Mouse (Mus musculus) forebrain, embryonic 13.5 days (tissue): Measurements from ENCODE around the gene Lce1j. TPM values are rescaled to one million over a fixed set of nuclear protein-coding genes. Genes with fewer than 3 reads are reported as not detected.
"Not testable (repeated sequence)": the region's sequence is repeated elsewhere in the genome, so short reads cannot be mapped to it uniquely, and the experiment has no call there.

Source experiments
- ATAC-seq: fragments of 200-750 bp; cut with Nextera tagmentation; 2 replicates; pipeline ENCODE4 v1.8.0; 2017
- H3K27ac ChIP-seq: fragments of 300-500 bp; sonication (generic); 2 replicates; pipeline ENCODE4 v1.5.1; 2015; ENCODE audit warnings: inconsistent platforms, mild to moderate bottlenecking, moderate library complexity
- H3K27me3 ChIP-seq: fragments of 300-500 bp; sonication (generic); 2 replicates; pipeline ENCODE4 v1.6.1; 2015; ENCODE audit warnings: mild to moderate bottlenecking, inconsistent platforms
- H3K36me3 ChIP-seq: fragments of 300-500 bp; sonication (generic); 2 replicates; pipeline ENCODE4 v1.6.1; 2015; ENCODE audit warnings: mild to moderate bottlenecking, inconsistent platforms; ENCODE audit not compliant: poor library complexity, severe bottlenecking
- H3K4me1 ChIP-seq: fragments of 300-500 bp; sonication (generic); 2 replicates; pipeline ENCODE4 v1.6.1; 2015; ENCODE audit warnings: inconsistent platforms
- H3K4me2 ChIP-seq: fragments of 300-500 bp; sonication (generic); 2 replicates; pipeline ENCODE4 v1.6.1; 2015; ENCODE audit warnings: inconsistent platforms, mild to moderate bottlenecking, moderate library complexity
- H3K4me3 ChIP-seq: fragments of 300-500 bp; sonication (generic); 2 replicates; pipeline ENCODE4 v1.5.1; 2015; ENCODE audit warnings: mild to moderate bottlenecking, inconsistent platforms
- H3K9ac ChIP-seq: fragments of 300-500 bp; sonication (generic); 2 replicates; pipeline ENCODE4 v1.6.1; 2015; ENCODE audit warnings: mild to moderate bottlenecking, inconsistent platforms
- H3K9me3 ChIP-seq: fragments of 300-500 bp; sonication (generic); replicated peaks from 2 replicates; pipeline ENCODE4 v1.6.1; 2016; ENCODE audit warnings: inconsistent platforms
- WGBS: fragments of 180-500 bp; shearing (Covaris S2); methylation state at CpG from one replicate; pipeline ENCODE4 v1.1.7; 2015; 5-methylcytosine and 5-hydroxymethylcytosine counted together
- polyA plus RNA-seq: library from polyadenylated mRNA; unstranded; fragments of >200 nt; fragmentation: Nextera tagmentation; extraction: Ambion mirVana; gene quantifications from 2 replicates; pipeline ENCODE4 v1.2.1, GENCODE M21; 2015

Gene Lce1j
- not detected in 2 replicates for polyA plus RNA-seq

DNA sequence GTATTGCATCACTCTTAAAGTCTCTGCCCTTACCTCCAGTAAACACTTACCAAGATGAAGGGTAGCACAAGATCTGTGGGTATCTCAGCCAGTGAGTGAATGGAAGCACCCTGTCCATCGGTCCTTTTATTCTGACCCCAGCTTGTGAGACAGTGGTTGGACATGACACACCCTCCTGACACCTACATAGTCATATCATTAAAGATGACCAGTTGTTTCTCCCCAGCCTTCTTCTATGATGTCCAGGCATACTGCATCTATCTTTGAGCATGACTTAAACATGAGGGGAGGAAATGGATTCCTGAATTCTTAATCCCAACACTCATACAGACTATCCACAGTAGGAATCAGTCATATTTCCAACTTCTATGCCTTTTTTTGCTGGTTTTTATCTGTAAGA, at the start of gene Lce1j:
Gene Lce1j, minus strand, starts transcription at position 101 of the 400 bp plus-strand sequence.
- 93% methylated on average over 1 of the region's 1 CpGs for WGBS
- no peak within 1 kb of the TSS for H3K4me3 ChIP-seq
- no peaks in the 10 kb centered on the region for H3K9me3 ChIP-seq
- H3K9ac ChIP-seq: no peak within 1 kb of the TSS
- H3K27me3 ChIP-seq: no peaks in the 10 kb centered on the region
- no peak within 1 kb of the TSS for H3K4me2 ChIP-seq
- no peak for ATAC-seq
- no peaks in the 10 kb centered on the region for H3K36me3 ChIP-seq
- no peaks in the 10 kb centered on the region for H3K4me1 ChIP-seq
- H3K27ac ChIP-seq: no peak within 1 kb of the TSS

DNA sequence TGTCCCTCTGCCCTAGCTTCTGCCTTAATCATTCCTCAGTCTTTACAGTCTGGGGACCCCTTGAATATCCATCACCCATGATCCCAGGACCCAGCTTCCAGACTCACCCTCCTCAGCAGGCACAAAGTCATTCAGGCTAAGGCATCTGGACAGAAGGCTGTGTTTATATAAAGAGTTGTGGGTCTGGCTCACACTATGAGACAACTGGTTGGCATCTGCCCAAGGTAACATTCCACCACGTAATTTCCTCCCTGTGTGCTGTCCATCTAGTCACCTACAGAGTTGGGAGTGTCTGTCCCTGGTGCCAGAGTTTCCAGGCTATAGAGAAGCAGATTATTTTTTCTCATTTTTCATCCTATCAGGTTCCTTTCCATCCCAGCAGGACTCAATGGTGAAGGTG, 36.8 kb upstream of the Lce1j start, which contains the start of gene Kprp:
Gene Kprp, minus strand, starts transcription at position 140 of the 400 bp plus-strand sequence.
- ATAC-seq: no peak
- Histone ChIP-seq H3K9me3 (no peaks in the 10 kb centered on the region), H3K4me1 (no peaks in the 10 kb centered on the region), H3K27me3 (no peaks in the 10 kb centered on the region), H3K4me2 (no peak within 1 kb of the TSS), H3K9ac (no peak within 1 kb of the TSS), H3K36me3 (no peaks in the 10 kb centered on the region), H3K4me3 (no peak within 1 kb of the TSS), H3K27ac (no peak within 1 kb of the TSS)
- 50% methylated on average over 1 of the region's 1 CpGs for WGBS

DNA sequence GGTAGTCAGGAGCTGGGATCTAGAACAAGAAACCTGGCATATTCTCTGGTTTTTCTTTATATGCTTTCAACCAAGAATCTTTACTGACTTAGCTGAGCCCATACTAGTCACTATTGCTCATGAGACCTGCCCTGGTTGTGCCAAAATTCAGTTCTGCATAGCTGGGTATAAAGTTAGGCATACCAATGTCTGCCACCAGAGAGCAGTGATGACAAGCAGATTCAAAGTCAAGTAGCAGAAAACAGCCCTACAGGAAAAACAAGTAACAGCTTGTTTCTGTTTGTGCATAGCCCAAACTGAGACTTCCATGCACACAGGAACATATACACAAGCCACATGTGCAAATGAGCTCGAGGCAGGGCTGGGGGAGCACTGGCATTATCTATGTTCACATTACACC, 35.5 kb upstream of the Lce1j start:
- no peaks in the 10 kb centered on the region for H3K9me3 ChIP-seq
- H3K27me3 ChIP-seq: no peaks in the 10 kb centered on the region
- no peak overlapping the region for H3K4me3 ChIP-seq
- no peaks in the 10 kb centered on the region for H3K4me1 ChIP-seq
- no peak for ATAC-seq
- H3K9ac ChIP-seq: no peak overlapping the region
- no peak overlapping the region for H3K27ac ChIP-seq
- WGBS: 35% methylated on average over 1 of the region's 1 CpGs
- H3K36me3 ChIP-seq: no peaks in the 10 kb centered on the region
- no peak overlapping the region for H3K4me2 ChIP-seq

DNA sequence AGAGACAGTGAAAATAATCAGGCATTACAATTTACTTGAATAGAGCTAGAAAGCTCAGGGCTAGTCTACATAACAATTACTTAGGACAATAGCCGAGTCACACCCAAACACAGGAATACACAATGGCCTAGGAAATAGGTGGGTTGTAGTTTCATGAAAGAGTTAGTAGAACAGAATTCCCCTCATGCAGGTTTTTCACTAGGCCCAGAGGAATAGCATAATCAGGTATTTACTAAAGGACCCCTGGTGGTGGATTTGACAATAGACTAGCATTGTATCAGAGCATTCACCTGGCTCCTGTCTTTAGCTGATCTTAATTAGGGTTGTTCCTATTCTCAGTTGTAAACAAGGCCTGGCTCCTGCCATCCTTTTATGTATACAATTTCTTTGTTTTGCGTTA, 25.7 kb upstream of the Lce1j start:
- not testable (repeated sequence) for H3K27me3 ChIP-seq, H3K4me3 ChIP-seq, H3K36me3 ChIP-seq, ATAC-seq, H3K4me2 ChIP-seq, H3K4me1 ChIP-seq, H3K27ac ChIP-seq, H3K9me3 ChIP-seq, H3K9ac ChIP-seq
- WGBS: 94% methylated on average over 2 of the region's 2 CpGs

DNA sequence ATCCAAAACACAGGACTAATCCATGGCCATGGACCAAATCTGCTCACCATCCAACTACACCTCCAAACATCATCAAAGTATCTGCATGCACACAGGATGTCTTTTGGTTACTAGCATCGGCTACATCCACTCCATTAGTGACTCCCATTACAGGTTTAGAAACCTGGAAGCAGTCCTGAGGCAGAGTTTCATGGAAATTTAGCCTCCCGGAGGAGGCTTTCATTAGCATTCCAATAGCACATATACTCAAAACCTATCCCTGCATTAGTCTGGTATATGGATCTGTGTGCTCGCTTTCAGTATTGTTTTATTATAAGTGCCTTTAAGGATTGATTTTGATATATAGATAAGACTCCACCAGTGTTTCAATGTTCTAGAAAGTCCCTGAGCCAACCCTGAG, 25.3 kb upstream of the Lce1j start:
- no peak overlapping the region for H3K4me2 ChIP-seq
- no peak overlapping the region for H3K9ac ChIP-seq
- 95% methylated on average over 3 of the region's 3 CpGs for WGBS
- H3K4me3 ChIP-seq: no peak overlapping the region
- no peaks in the 10 kb centered on the region for H3K36me3 ChIP-seq
- ATAC-seq: no peak
- H3K27ac ChIP-seq: no peak overlapping the region
- H3K9me3 ChIP-seq: no peaks in the 10 kb centered on the region
- H3K4me1 ChIP-seq: no peaks in the 10 kb centered on the region
- H3K27me3 ChIP-seq: no peaks in the 10 kb centered on the region

DNA sequence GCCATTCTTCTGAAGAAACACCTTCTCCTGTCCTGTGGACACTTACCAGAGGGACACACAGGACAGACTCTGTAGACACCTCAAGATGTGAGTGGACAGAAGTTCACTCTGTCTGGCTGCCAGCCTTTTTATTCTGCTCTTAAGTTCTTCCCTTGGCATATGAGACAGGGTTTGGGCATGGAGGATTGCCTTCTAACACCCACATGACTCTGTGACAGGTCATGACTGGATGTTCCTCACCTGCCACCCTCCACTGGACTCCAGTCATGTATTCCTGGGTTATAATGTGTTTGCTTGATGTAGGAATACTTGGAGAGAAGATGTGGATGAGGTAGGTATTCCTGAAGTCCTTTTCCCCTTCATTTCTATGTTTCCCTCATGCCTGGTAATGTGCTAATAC, 17.5 kb upstream of the Lce1j start, which contains the start of gene Lce1k:
Gene Lce1k, minus strand, starts transcription at position 101 of the 400 bp plus-strand sequence.
- no peaks in the 10 kb centered on the region for H3K27me3 ChIP-seq
- no peak within 1 kb of the TSS for H3K9ac ChIP-seq
- H3K27ac ChIP-seq: no peak within 1 kb of the TSS
- no peaks in the 10 kb centered on the region for H3K9me3 ChIP-seq
- no peaks in the 10 kb centered on the region for H3K36me3 ChIP-seq
- no peak within 1 kb of the TSS for H3K4me2 ChIP-seq
- no peak within 1 kb of the TSS for H3K4me3 ChIP-seq
- no peak for ATAC-seq
- no peaks in the 10 kb centered on the region for H3K4me1 ChIP-seq

DNA sequence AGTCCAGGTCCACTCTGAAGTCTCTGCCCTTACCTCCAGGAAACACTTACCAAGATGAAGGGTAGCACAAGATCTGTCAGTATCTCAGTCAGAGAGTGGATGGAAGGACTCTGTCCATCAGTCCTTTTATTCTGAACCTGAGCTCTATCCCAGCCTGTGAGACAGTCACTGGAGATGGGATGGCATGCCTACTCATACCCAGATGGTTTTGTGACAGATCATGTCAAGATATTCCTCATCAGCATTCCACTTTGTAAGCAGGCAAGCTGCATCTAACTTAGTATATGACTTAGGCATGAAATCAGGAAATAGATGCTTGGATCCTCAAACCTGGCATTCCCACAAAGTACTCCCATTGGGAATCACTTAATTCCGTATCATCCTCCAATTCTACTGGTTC, 11.5 kb downstream of the Lce1j start, which contains the start of gene Lce1i:
Gene Lce1i, minus strand, starts transcription at position 101 of the 400 bp plus-strand sequence.
- WGBS: 89% methylated on average over 1 of the region's 1 CpGs
- Histone ChIP-seq H3K36me3 (no peaks in the 10 kb centered on the region), H3K27ac (no peak within 1 kb of the TSS), H3K4me3 (no peak within 1 kb of the TSS), H3K4me2 (no peak within 1 kb of the TSS), H3K9me3 (no peaks in the 10 kb centered on the region), H3K4me1 (no peaks in the 10 kb centered on the region), H3K27me3 (no peaks in the 10 kb centered on the region), H3K9ac (no peak within 1 kb of the TSS)
- no peak for ATAC-seq

DNA sequence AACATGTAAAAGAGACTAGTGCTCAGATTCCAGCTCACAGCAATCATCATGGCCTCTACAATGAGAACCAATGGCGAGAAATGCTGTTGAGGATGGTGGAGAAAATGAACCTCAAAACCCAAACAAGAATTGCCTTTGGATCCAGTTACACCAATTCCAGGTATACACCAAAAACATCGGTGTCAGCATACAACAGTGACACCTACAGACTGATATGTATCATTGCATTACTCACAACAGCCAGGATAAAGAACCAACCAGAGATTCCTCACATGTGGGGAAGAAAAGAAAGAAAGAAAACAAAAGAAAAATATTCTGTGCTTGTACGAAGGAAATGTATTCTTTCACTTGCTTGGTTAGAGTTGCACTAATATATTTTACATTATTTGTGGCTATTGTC, 18.7 kb downstream of the Lce1j start:
- no peaks in the 10 kb centered on the region for H3K36me3 ChIP-seq
- WGBS: 18% methylated on average over 3 of the region's 3 CpGs
- no peak overlapping the region for H3K9ac ChIP-seq
- no peak overlapping the region for H3K4me3 ChIP-seq
- H3K4me1 ChIP-seq: no peaks in the 10 kb centered on the region
- H3K27ac ChIP-seq: no peak overlapping the region
- no peak for ATAC-seq
- no peaks in the 10 kb centered on the region for H3K27me3 ChIP-seq
- H3K4me2 ChIP-seq: no peak overlapping the region
- no peaks in the 10 kb centered on the region for H3K9me3 ChIP-seq

DNA sequence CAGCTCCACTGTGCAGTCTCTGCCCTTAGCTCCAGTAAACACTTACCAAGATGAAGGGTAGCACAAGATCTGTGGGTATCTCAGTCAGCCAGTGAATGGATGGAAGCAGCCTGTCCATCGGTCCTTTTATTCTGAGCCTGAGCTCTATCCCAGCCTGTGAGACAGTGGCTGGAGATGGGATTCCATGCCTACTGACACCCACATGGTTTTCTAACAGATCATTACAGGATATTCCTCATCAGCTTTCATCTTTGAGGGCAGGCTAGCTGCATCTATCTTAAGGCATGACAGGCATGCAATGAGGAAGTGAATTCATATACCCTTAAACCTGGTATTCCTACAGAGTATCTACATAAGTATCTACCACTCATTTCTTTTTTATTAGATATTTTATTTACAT, 25.3 kb downstream of the Lce1j start, which contains the start of gene Lce1h:
Gene Lce1h, minus strand, starts transcription at position 101 of the 400 bp plus-strand sequence.
- no peaks in the 10 kb centered on the region for H3K9me3 ChIP-seq
- no peak within 1 kb of the TSS for H3K4me2 ChIP-seq
- no peaks in the 10 kb centered on the region for H3K27me3 ChIP-seq
- WGBS: 96% methylated on average over 1 of the region's 1 CpGs
- no peaks in the 10 kb centered on the region for H3K36me3 ChIP-seq
- H3K4me1 ChIP-seq: no peaks in the 10 kb centered on the region
- no peak within 1 kb of the TSS for H3K4me3 ChIP-seq
- no peak for ATAC-seq
- H3K9ac ChIP-seq: no peak within 1 kb of the TSS
- no peak within 1 kb of the TSS for H3K27ac ChIP-seq

DNA sequence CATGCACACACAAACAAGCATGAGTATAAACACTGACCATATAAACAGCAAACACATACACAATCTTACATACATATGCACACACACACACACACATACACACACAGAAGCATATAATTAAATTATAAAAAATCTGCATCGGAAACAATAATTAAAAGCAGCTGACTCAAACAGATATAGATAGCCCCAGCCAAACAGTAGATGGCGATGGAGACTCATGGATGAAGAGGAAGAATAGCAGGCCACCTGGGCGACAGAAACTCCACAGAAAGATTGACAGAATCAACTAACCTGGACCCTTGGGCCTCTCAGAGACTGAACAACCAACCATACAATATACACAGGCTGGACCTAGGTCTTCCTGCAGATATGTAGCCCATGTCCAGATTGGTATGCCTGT, 37.1 kb downstream of the Lce1j start:
- H3K4me1 ChIP-seq: no peaks in the 10 kb centered on the region
- no peaks in the 10 kb centered on the region for H3K27me3 ChIP-seq
- 54% methylated on average over 3 of the region's 3 CpGs for WGBS
- H3K27ac ChIP-seq: no peak overlapping the region
- no peak overlapping the region for H3K9ac ChIP-seq
- H3K9me3 ChIP-seq: no peaks in the 10 kb centered on the region
- ATAC-seq: no peak
- no peak overlapping the region for H3K4me3 ChIP-seq
- H3K4me2 ChIP-seq: no peak overlapping the region
- H3K36me3 ChIP-seq: no peaks in the 10 kb centered on the region

DNA sequence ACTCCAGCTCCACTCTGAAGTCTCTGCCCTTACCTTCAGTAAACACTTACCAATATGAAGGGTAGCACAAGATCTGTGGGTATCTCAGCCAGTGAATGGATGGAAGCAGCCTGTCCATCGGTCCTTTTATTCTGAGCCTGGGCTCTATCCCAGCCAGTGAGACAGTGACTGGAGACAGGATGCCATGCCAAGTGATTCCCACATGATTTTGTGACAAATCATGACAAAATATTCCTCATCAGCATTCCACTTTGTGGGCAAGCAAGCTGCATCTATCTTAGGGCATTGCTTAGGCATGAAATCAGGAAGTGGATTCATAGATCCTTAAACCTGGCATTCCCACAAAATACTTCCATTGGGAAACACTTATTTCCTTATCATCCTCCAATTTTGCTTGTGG, 38.1 kb downstream of the Lce1j start, which contains the start of gene Lce1g:
Gene Lce1g, minus strand, starts transcription at position 101 of the 400 bp plus-strand sequence.
- Histone ChIP-seq H3K4me1 (no peaks in the 10 kb centered on the region), H3K9me3 (no peaks in the 10 kb centered on the region), H3K4me3 (no peak within 1 kb of the TSS), H3K9ac (no peak within 1 kb of the TSS), H3K27ac (no peak within 1 kb of the TSS), H3K27me3 (no peaks in the 10 kb centered on the region), H3K36me3 (no peaks in the 10 kb centered on the region), H3K4me2 (no peak within 1 kb of the TSS)
- ATAC-seq: no peak
- WGBS: 94% methylated on average over 1 of the region's 1 CpGs

DNA sequence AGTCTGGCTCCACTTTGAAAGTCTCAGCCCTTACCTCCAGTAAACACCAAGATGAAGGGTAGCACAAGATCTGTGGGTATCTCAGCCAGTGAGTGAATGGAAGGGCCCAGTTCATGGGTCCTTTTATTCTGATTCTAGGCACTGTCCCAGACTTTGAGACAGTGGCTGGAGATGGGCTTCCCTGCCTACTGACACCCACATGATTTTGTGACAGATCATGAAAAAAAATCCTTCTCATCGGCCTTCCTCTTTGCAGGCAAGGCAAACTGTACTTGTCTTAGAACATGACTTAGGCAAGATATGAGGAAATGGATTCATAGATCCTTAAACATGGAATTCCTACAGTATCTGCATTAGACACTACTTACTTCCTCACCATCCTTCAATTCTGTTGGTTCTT, 51.3 kb downstream of the Lce1j start, which contains the start of gene Gm38119:
Gene Gm38119, minus strand, starts transcription at position 101 of the 400 bp plus-strand sequence.
- H3K4me3 ChIP-seq: no peak within 1 kb of the TSS
- no peak within 1 kb of the TSS for H3K9ac ChIP-seq
- ATAC-seq: no peak
- H3K9me3 ChIP-seq: no peaks in the 10 kb centered on the region
- H3K27ac ChIP-seq: no peak within 1 kb of the TSS
- no peak within 1 kb of the TSS for H3K4me2 ChIP-seq
- WGBS: 74% methylated on average over 1 of the region's 1 CpGs
- H3K4me1 ChIP-seq: no peaks in the 10 kb centered on the region
- no peaks in the 10 kb centered on the region for H3K36me3 ChIP-seq
- H3K27me3 ChIP-seq: no peaks in the 10 kb centered on the region
